ENCODE assay signal across 10 mouse cellular contexts in genomic region chr2:181602367-181602766, GRCm38 (mm10). TPM values are rescaled to one million over a fixed set of nuclear protein-coding genes. Genes with fewer than 3 reads are reported as not detected.
DNase-seq lines count a peak whose midpoint lies in the region; ATAC-seq lines count a peak whose summit lies in the region.
"Had no signal": no experiment of that assay in that cellular context is flagged by ENCODE, and none has a peak within 500 bp of the region (broad histone marks: within the 10 kb centered on the region; RNA-seq: fewer than 3 reads in every experiment).

No protein-coding gene starts in this region.

- no peak for DNase-seq in hindbrain, embryonic 10.5 days (ENCODE audit: low spot score)
- no peak for DNase-seq in hindbrain, embryonic 11.5 days (ENCODE audit: low spot score)
- peak; percentile 65 for DNase-seq in c-Kit-positive CD71-positive TER-119-positive erythroid progenitor cells, embryonic 14.5 days (ENCODE audit: low spot score)
- DNase-seq in midbrain, embryonic 14.5 days, result no peak
- no peak for DNase-seq in urinary bladder, postnatal 36 days (ENCODE audit: low spot score in 2 of 2)
- no peak for DNase-seq in left cerebral cortex, postnatal 36 days (ENCODE audit: low spot score in 2 of 2)
- DNase-seq in layer of hippocampus, adult 9-10 months (ENCODE audit: low spot score), result no peak
- DNase-seq: lung, postnatal 10 days had no signal

- H3K9ac ChIP-seq in hindbrain, embryonic 11.5 days (ENCODE audit: low read depth, low read length), result no peak overlapping the region
- H3K9ac ChIP-seq in hindbrain, embryonic 15.5 days, result peak overlapping the region; percentile 94; the same call in 1 of the 2 replicates
- no peak overlapping the region for H3K9ac ChIP-seq in midbrain, embryonic 14.5 days (replicated peaks; ENCODE audit: low read length)

- peak overlapping the region; percentile 92 for H3K4me3 ChIP-seq in hindbrain, embryonic 10.5 days
- no peak overlapping the region for H3K4me3 ChIP-seq in hindbrain, embryonic 11.5 days (ENCODE audit: low read depth, low read length)
- H3K4me3 ChIP-seq in hindbrain, embryonic 15.5 days, result peak overlapping the region; percentile 91; the same call in 1 of the 2 replicates
- H3K4me3 ChIP-seq in midbrain, embryonic 14.5 days (replicated peaks; ENCODE audit: low read depth, low read length), result peak overlapping the region; percentile 93

- H3K36me3 ChIP-seq in hindbrain, embryonic 10.5 days, result peaks cover 5% of the 10 kb centered on the region
- H3K36me3 ChIP-seq in hindbrain, embryonic 11.5 days (ENCODE audit: control insufficient read depth, insufficient read depth, low read length), result no peaks in the 10 kb centered on the region
- no peaks in the 10 kb centered on the region for H3K36me3 ChIP-seq in hindbrain, embryonic 15.5 days
- H3K36me3 ChIP-seq in midbrain, embryonic 14.5 days (ENCODE audit: control insufficient read depth, insufficient read depth, low read length), result no peaks in the 10 kb centered on the region

- WGBS in hindbrain, embryonic 10.5 days, result 77% methylated on average over 4 of the region's 4 CpGs
- 82% methylated on average over 4 of the region's 4 CpGs for WGBS in hindbrain, embryonic 11.5 days
- 84% methylated on average over 4 of the region's 4 CpGs for WGBS in hindbrain, embryonic 15.5 days
- WGBS in midbrain, embryonic 14.5 days, result 75% methylated on average over 4 of the region's 4 CpGs

- no peak for ATAC-seq in hindbrain, embryonic 11.5 days (ENCODE audit: low FRiP score)
- no peak for ATAC-seq in hindbrain, embryonic 15.5 days (ENCODE audit: low FRiP score, low read depth)
- no peak for ATAC-seq in midbrain, embryonic 14.5 days (ENCODE audit: low FRiP score, low TSS enrichment)

- intact Hi-C loops in left cerebral cortex, postnatal 36 days (cut with DNase I), result no loop called here

- no peaks in the 10 kb centered on the region for H3K9me3 ChIP-seq in hindbrain, embryonic 10.5 days
- H3K9me3 ChIP-seq in hindbrain, embryonic 11.5 days (ENCODE audit: control insufficient read depth, low read length), result no peaks in the 10 kb centered on the region
- H3K9me3 ChIP-seq in hindbrain, embryonic 15.5 days, result no peaks in the 10 kb centered on the region
- H3K9me3 ChIP-seq in midbrain, embryonic 14.5 days (ENCODE audit: control insufficient read depth, low read length), result no peaks in the 10 kb centered on the region

- H3K27ac ChIP-seq in hindbrain, embryonic 10.5 days, result no peak overlapping the region
- H3K27ac ChIP-seq in hindbrain, embryonic 11.5 days (ENCODE audit: low read depth, low read length), result no peak overlapping the region
- H3K27ac ChIP-seq in hindbrain, embryonic 15.5 days (replicated peaks), result no peak overlapping the region
- H3K27ac ChIP-seq in midbrain, embryonic 14.5 days (replicated peaks; ENCODE audit: low read depth, low read length), result no peak overlapping the region

- peaks cover 44% of the 10 kb centered on the region for H3K4me1 ChIP-seq in hindbrain, embryonic 10.5 days (replicated peaks)
- peaks cover 10% of the 10 kb centered on the region; the same call in 1 of the 2 replicates for H3K4me1 ChIP-seq in hindbrain, embryonic 11.5 days (replicated peaks; ENCODE audit: control insufficient read depth, insufficient read depth, low read length)
- peaks cover 45% of the 10 kb centered on the region for H3K4me1 ChIP-seq in hindbrain, embryonic 15.5 days (replicated peaks)
- H3K4me1 ChIP-seq in midbrain, embryonic 14.5 days (ENCODE audit: control insufficient read depth, insufficient read depth, low read length), result peaks cover 26% of the 10 kb centered on the region

- peaks cover 6% of the 10 kb centered on the region; the same call in 1 of the 2 replicates for H3K27me3 ChIP-seq in hindbrain, embryonic 10.5 days (ENCODE audit: insufficient read depth, poor library complexity, severe bottlenecking)
- H3K27me3 ChIP-seq in hindbrain, embryonic 11.5 days (ENCODE audit: control insufficient read depth, insufficient read depth, low read length), result no peaks in the 10 kb centered on the region
- H3K27me3 ChIP-seq in hindbrain, embryonic 15.5 days, result no peaks in the 10 kb centered on the region
- no peaks in the 10 kb centered on the region for H3K27me3 ChIP-seq in midbrain, embryonic 14.5 days (ENCODE audit: control insufficient read depth, insufficient read depth, low read length)

- H3K4me2 ChIP-seq in hindbrain, embryonic 11.5 days (replicated peaks; ENCODE audit: low read depth, low read length), result no peak overlapping the region
- H3K4me2 ChIP-seq in hindbrain, embryonic 15.5 days, result peak overlapping the region; percentile 77
- peak overlapping the region; percentile 85 for H3K4me2 ChIP-seq in midbrain, embryonic 14.5 days (ENCODE audit: low read length)

RNA-seq across cellular contexts. Expression of gene Samd10, which starts 3.4 kb away (rescaled TPM):
- 36.1 and 72.6 TPM in 2 replicates for polyA plus RNA-seq in hindbrain, embryonic 10.5 days (2016; fragmentation: Nextera tagmentation; extraction: Ambion mirVana)
- 75.9 and 77.7 TPM in 2 replicates for polyA plus RNA-seq in hindbrain, embryonic 11.5 days (2014; fragmentation: Nextera tagmentation; extraction: Ambion mirVana)
- polyA plus RNA-seq in hindbrain, embryonic 15.5 days (2015; fragmentation: Nextera tagmentation; extraction: Ambion mirVana), result 186 and 200 TPM in 2 replicates
- 215 and 245 TPM in 2 replicates for polyA plus RNA-seq in midbrain, embryonic 14.5 days (2014; fragmentation: Nextera tagmentation; extraction: Ambion mirVana)
- 10 to 100 TPM; 19.9 to 20.9 TPM for total RNA-seq in left cerebral cortex, postnatal 36 days (2021)

RNA-seq across cellular contexts. Expression of gene Zfp512b, which starts 9.8 kb away (rescaled TPM):
- 36.9 and 45.4 TPM in 2 replicates for polyA plus RNA-seq in hindbrain, embryonic 10.5 days (2016; fragmentation: Nextera tagmentation; extraction: Ambion mirVana)
- polyA plus RNA-seq in hindbrain, embryonic 11.5 days (2014; fragmentation: Nextera tagmentation; extraction: Ambion mirVana), result 25.4 and 30.8 TPM in 2 replicates
- polyA plus RNA-seq in hindbrain, embryonic 15.5 days (2015; fragmentation: Nextera tagmentation; extraction: Ambion mirVana), result 82.9 and 94.0 TPM in 2 replicates
- 72.6 and 75.3 TPM in 2 replicates for polyA plus RNA-seq in midbrain, embryonic 14.5 days (2014; fragmentation: Nextera tagmentation; extraction: Ambion mirVana)
- total RNA-seq in left cerebral cortex, postnatal 36 days (2021), result 100 to 1,000 TPM in 1 of 2 experiments, 10 to 100 TPM in 1; 70.6 to 105 TPM

RNA-seq across cellular contexts. Expression of gene Prpf6, which starts 10.7 kb away (rescaled TPM):
- 65.0 and 77.1 TPM in 2 replicates for polyA plus RNA-seq in hindbrain, embryonic 10.5 days (2016; fragmentation: Nextera tagmentation; extraction: Ambion mirVana)
- polyA plus RNA-seq in hindbrain, embryonic 11.5 days (2014; fragmentation: Nextera tagmentation; extraction: Ambion mirVana), result 66.5 and 78.1 TPM in 2 replicates
- 59.3 and 60.3 TPM in 2 replicates for polyA plus RNA-seq in hindbrain, embryonic 15.5 days (2015; fragmentation: Nextera tagmentation; extraction: Ambion mirVana)
- polyA plus RNA-seq in midbrain, embryonic 14.5 days (2014; fragmentation: Nextera tagmentation; extraction: Ambion mirVana), result 59.9 and 65.8 TPM in 2 replicates
- total RNA-seq in left cerebral cortex, postnatal 36 days (2021), result 10 to 100 TPM; 49.8 to 54.4 TPM

RNA-seq across cellular contexts. Expression of gene Uckl1, which starts 17.7 kb away (rescaled TPM):
- 52.9 and 56.8 TPM in 2 replicates for polyA plus RNA-seq in hindbrain, embryonic 10.5 days (2016; fragmentation: Nextera tagmentation; extraction: Ambion mirVana)
- 54.1 and 57.7 TPM in 2 replicates for polyA plus RNA-seq in hindbrain, embryonic 11.5 days (2014; fragmentation: Nextera tagmentation; extraction: Ambion mirVana)
- polyA plus RNA-seq in hindbrain, embryonic 15.5 days (2015; fragmentation: Nextera tagmentation; extraction: Ambion mirVana), result 61.2 and 62.0 TPM in 2 replicates
- polyA plus RNA-seq in midbrain, embryonic 14.5 days (2014; fragmentation: Nextera tagmentation; extraction: Ambion mirVana), result 61.0 and 65.6 TPM in 2 replicates
- 10 to 100 TPM; 33.1 to 65.4 TPM for total RNA-seq in left cerebral cortex, postnatal 36 days (2021)

RNA-seq across cellular contexts. Expression of gene Gm29797, which starts 54.5 kb away (rescaled TPM):
- polyA plus RNA-seq in hindbrain, embryonic 10.5 days (2016; fragmentation: Nextera tagmentation; extraction: Ambion mirVana), result not detected in 2 replicates
- polyA plus RNA-seq in hindbrain, embryonic 11.5 days (2014; fragmentation: Nextera tagmentation; extraction: Ambion mirVana), result 0.35 TPM in 1 of 2 replicates, not detected in the other
- polyA plus RNA-seq in hindbrain, embryonic 15.5 days (2015; fragmentation: Nextera tagmentation; extraction: Ambion mirVana), result not detected in 2 replicates
- not detected in 2 replicates for polyA plus RNA-seq in midbrain, embryonic 14.5 days (2014; fragmentation: Nextera tagmentation; extraction: Ambion mirVana)
- under 1 TPM in 1 of 2 experiments, not detected in 1; 0.75 TPM for total RNA-seq in left cerebral cortex, postnatal 36 days (2021)
- polyA plus RNA-seq: frontal cortex, adult 2 months had no signal
